Mouse (Mus musculus) embryonic facial prominence, embryonic 11.5 days (tissue): ENCODE data around the gene Svep1. TPM values are rescaled to one million over a fixed set of nuclear protein-coding genes. Genes with fewer than 3 reads are reported as not detected.

ENCODE experiments used
- ATAC-seq: fragments of 200-750 bp; cut with Nextera tagmentation; replicated peaks from 2 replicates; pipeline ENCODE4 v1.8.0; 2017; ENCODE audit warnings: low read depth; ENCODE audit not compliant: insufficient number of reproducible peaks, low FRiP score, low TSS enrichment
- DNase-seq: peaks from one replicate; pipeline ENCODE4 v3.0.0-alpha.2; 2015; ENCODE audit warnings: low spot score
- H3K27ac ChIP-seq: fragments of 300-500 bp; sonication (generic); replicated peaks from 2 replicates; pipeline ENCODE4 v1.5.1; 2014; ENCODE audit warnings: mild to moderate bottlenecking, low read depth, low read length, control low read depth
- H3K27me3 ChIP-seq: fragments of 300-500 bp; sonication (generic); 2 replicates; pipeline ENCODE4 v1.6.1; 2014; ENCODE audit warnings: mild to moderate bottlenecking, low read length, moderate library complexity, mixed read lengths; ENCODE audit not compliant: control insufficient read depth, insufficient read depth
- H3K36me3 ChIP-seq: fragments of 300-500 bp; sonication (generic); replicated peaks from 2 replicates; pipeline ENCODE4 v1.6.1; 2014; ENCODE audit warnings: low read depth, mild to moderate bottlenecking, low read length, moderate library complexity, mixed read lengths; ENCODE audit not compliant: control insufficient read depth, insufficient read depth
- H3K4me1 ChIP-seq: fragments of 300-500 bp; sonication (generic); 2 replicates; pipeline ENCODE4 v1.6.1; 2014; ENCODE audit warnings: low read length, mixed read lengths; ENCODE audit not compliant: control insufficient read depth, insufficient read depth
- H3K4me2 ChIP-seq: fragments of 300-500 bp; sonication (generic); 2 replicates; pipeline ENCODE4 v1.6.1; 2014; ENCODE audit warnings: low read depth, mild to moderate bottlenecking, control low read depth, low read length, moderate library complexity
- H3K4me3 ChIP-seq: fragments of 300-500 bp; sonication (generic); 2 replicates; pipeline ENCODE4 v1.5.1; 2014; ENCODE audit warnings: low read depth, low read length, control low read depth
- H3K9ac ChIP-seq: fragments of 300-500 bp; sonication (generic); replicated peaks from 2 replicates; pipeline ENCODE4 v1.6.1; 2014; ENCODE audit warnings: mild to moderate bottlenecking, control low read depth, low read length
- H3K9me3 ChIP-seq: fragments of 300-500 bp; sonication (generic); replicated peaks from 2 replicates; pipeline ENCODE4 v1.6.1; 2016; ENCODE audit warnings: mild to moderate bottlenecking, low read length, inconsistent platforms, mixed read lengths; ENCODE audit not compliant: control insufficient read depth
- WGBS: fragments of 180-500 bp; shearing (Covaris S2); extraction: QIAGEN DNeasy Blood & Tissue Kit; methylation state at CpG from one replicate; pipeline ENCODE4 v1.1.7; 2014; 5-methylcytosine and 5-hydroxymethylcytosine counted together
- polyA plus RNA-seq: library from polyadenylated mRNA; unstranded; fragments of >200 nt; fragmentation: Nextera tagmentation; extraction: Ambion mirVana; gene quantifications from 2 replicates; pipeline ENCODE4 v1.2.1, GENCODE M21; 2014

Svep1 gene
- polyA plus RNA-seq, 1 experiment from 2014 or later, result 2.8 TPM

GRCm38 (mm10) chr4:58009024-58009423, 197.6 kb downstream of the Svep1 start, which contains the start of gene Txndc8:
TSS of gene Txndc8 (minus strand) at chr4:58009124.
- H3K27me3 ChIP-seq, result no peaks in the 10 kb centered on the region
- H3K4me3 ChIP-seq, result no peak within 1 kb of the TSS
- no peaks in the 10 kb centered on the region for H3K9me3 ChIP-seq
- no peaks in the 10 kb centered on the region for H3K4me1 ChIP-seq
- H3K36me3 ChIP-seq, result no peaks in the 10 kb centered on the region
- DNase-seq (no peak), ATAC-seq (no peak)
- H3K27ac ChIP-seq, result no peak within 1 kb of the TSS
- no peak within 1 kb of the TSS for H3K4me2 ChIP-seq
- 93% methylated on average over 5 of the region's 5 CpGs for WGBS
- H3K9ac ChIP-seq, result no peak within 1 kb of the TSS

DNA sequence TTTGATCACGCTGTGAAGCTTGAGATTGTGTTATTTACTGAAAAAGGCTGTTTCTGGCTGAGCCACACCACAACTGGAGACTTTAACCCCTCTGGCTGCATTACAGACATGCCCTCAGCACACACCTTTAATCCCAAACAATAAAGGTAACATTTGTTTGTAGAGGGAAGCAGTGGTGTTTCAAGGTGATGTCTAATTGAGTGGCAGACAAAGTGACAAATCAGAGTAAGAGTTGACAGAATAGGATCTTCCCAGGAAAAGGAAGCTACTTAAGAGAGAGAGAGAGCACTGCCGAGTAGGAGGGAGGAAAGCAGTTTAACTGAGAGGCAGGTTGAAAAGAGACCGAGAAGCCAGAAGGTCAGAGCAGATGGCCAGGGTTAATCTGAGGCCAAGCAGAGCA, 203.2 kb downstream of the Svep1 start:
- WGBS, result 59% methylated on average over 3 of the region's 3 CpGs

More for the DNA sequence above, 203.2 kb downstream of the Svep1 start:
- Histone ChIP-seq H3K4me3 (no peak overlapping the region), H3K9me3 (no peaks in the 10 kb centered on the region), H3K9ac (no peak overlapping the region), H3K4me2 (no peak overlapping the region), H3K36me3 (no peaks in the 10 kb centered on the region), H3K27ac (no peak overlapping the region), H3K4me1 (no peaks in the 10 kb centered on the region), H3K27me3 (no peaks in the 10 kb centered on the region)
- DNase-seq (no peak), ATAC-seq (no peak)

Other genes with a start within 250 kb of the Svep1 start
- not detected in 2 replicates for gene Txndc8, start 197.7 kb downstream of the Svep1 start, polyA plus RNA-seq
- 1.2 and 1.3 TPM in 2 replicates for gene Musk, start 79.1 kb upstream of the Svep1 start, polyA plus RNA-seq